Mouse (Mus musculus): ENCODE results near the gene Eps8. TPM values are rescaled to one million over a fixed set of nuclear protein-coding genes. Genes with fewer than 3 reads are reported as not detected.

Eps8 gene
- total RNA-seq, 2 experiments from 2014 or later, result 33.1 to 39.5 TPM

DNA sequence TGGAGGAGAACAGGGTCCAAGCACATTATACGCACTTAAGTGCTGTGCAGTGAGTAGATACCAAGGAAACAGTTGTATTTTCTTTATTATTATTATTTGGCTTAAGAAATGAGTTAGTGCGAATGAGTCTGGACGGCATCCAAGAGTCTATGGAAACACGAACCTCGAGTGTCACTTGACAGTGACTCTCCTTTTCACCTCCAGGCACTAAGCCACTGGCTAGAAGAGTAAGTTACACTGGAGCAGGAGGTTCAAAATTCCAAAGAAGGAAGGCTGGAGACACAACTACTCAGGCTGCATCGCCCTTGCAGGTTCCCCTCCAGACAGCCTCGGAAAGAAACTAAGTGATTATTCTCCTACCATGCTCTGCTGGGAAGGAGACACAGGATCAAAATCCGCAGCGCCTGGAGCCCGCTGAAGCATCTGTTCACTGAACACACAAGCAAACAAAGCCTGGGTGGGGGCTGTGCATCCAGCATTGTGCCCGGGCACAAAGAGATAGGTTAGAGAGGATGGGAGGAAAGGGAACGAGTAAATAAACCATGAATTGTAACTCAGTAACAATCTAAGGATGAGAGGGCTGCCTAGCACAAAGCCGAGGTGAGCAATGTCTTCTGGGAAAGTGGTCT, 25.0 kb downstream of the Eps8 start:
- intact Hi-C loops (cut with DNase I), result no loop called here
- DNase-seq, result peak; percentile 24

DNA sequence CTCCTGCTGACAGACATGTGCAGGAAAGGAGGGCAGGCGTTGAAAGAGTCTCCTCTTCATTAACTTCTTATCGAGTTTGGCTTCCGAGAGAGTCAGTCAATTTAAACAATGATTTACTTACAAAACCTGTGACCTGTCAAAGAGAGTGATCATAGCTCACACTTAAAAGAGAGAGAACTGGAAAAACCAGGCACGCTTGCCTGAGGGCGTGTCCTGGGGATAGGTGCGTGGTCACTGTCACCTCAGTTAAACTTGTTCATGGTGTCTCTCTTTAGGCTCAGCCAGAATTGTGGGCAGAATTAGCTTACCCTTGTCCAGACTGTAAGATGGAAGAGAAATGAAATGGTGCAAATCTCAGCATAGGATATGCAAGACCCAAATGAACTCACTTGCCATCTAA, 26.0 kb downstream of the Eps8 start:
- no peak for DNase-seq
- intact Hi-C loops (cut with DNase I), result no loop called here

DNA sequence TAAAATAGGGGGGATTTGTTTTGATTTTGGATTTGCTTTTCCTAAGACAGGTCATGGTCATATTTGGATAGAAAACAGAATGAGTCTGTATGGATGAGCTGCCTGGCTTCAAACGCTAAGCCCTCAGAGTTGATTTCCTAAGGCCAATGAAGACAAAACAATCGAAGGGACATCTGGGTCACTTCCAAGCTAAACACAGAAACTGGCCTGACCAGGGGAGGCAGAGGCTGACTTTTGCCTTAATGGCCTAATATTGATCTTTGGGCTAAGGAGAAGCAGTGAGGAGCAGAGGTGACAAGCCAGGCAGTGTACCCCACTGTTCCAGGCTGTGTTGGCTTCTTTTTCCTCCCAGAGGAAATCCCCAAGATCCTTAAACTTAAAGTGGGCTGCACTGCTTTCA, 33.7 kb downstream of the Eps8 start:
- intact Hi-C loops (cut with DNase I), result no loop called here
- no peak for DNase-seq

DNA sequence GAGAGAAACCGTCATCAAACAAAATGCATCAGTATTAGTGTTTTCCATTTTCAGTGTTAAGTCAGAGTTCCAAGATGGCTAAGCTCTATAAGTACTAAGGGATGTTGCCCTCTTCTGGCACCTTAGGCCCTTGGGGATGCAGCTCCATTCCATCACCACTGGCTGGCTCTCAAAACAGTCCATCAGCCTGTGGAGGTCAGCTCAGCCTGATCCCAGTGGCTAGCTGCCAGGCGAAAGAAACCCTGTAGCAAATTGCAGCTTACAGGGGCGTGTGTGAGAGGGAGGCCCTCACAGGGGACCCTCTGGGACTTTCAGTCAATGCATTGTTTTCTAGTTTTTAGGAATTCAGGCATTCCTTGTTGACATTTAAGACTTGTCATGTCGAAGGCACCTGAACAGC, 40.8 kb downstream of the Eps8 start:
- intact Hi-C loops (cut with DNase I), result no loop called here
- peak; percentile 31 for DNase-seq

DNA sequence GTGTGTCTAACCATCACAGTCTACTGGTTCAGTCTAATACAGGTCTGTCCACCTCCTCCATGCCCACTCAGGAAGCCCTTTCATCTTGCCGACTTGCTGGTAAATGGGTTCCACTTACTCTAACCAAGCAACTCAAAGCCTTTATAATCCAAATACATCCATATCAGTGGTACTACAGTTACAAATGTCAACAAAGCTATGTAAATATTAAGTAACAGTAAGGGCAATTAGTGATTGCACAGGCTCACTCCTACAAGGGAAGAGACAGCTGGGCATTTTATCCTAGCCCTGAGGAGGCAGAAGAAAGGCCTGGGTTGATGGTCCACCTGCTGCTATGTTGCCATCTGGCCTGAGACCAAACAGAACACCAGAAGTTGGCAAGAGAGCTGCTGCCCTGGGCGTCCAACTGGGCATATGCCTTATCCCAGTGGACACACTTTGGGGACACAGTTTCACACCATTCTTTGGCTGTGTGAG, 42.6 kb downstream of the Eps8 start:
- peak; percentile 65 for DNase-seq
- intact Hi-C loops (cut with DNase I), result no loop called here

DNA sequence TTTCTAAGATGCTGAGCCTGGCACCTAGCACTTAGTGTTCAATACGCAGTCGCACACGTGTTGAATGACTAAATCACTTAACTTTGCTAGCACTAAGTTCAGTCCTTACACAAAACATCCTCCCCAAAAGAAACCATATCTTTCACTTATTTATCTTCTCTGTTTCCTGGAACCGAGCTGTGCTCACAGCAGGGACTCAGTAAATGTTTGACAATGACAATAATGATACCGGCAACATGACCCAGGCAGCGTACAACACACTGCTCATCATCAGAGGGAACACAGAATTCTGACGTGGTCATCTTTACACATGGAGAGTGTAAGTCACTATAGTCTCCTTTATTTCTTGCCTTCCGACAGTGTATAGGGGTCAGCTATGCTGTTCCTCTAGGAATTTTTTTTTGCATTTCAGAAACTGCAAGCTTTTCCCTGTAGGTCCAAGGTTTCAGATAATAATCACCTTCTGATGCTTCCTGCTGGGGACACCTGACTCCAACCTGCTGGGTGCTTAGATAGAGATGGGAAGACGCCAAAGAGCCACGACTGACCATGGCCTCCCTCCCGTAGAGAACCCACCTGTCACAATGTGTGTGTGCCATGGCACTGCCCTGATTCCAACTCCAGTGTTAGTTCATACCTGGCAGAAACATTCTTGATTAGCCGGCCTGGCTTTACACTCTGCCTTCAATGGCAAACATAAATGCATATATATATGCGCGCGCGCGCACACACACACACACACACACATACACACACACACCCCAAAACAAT, 46.3 kb downstream of the Eps8 start:
- peak; percentile 54 for DNase-seq

DNA sequence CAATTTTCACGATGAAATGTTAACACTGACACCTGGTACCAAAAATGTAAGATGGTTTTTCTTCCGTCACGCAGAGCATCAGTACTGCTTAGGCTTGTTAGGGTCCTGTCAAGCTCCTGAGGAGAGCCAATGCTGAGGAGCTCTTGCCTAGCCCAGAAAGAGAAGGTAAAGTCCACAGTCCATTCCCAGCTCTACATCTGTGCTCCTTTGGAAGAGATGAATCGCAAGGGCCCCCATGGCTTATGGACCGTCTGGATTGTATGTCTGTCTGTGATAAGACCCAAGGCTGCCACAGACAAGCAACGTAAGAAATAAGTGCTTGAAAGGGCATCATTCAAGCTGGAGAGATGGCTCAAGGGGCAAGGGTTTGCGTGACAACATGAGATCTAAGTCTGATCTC, 48.1 kb downstream of the Eps8 start:
- DNase-seq, result no peak
- intact Hi-C loops (cut with DNase I), result no loop called here

More for the DNA sequence above, 46.3 kb downstream of the Eps8 start:
- intact Hi-C loops (cut with DNase I), result no loop called here

DNA sequence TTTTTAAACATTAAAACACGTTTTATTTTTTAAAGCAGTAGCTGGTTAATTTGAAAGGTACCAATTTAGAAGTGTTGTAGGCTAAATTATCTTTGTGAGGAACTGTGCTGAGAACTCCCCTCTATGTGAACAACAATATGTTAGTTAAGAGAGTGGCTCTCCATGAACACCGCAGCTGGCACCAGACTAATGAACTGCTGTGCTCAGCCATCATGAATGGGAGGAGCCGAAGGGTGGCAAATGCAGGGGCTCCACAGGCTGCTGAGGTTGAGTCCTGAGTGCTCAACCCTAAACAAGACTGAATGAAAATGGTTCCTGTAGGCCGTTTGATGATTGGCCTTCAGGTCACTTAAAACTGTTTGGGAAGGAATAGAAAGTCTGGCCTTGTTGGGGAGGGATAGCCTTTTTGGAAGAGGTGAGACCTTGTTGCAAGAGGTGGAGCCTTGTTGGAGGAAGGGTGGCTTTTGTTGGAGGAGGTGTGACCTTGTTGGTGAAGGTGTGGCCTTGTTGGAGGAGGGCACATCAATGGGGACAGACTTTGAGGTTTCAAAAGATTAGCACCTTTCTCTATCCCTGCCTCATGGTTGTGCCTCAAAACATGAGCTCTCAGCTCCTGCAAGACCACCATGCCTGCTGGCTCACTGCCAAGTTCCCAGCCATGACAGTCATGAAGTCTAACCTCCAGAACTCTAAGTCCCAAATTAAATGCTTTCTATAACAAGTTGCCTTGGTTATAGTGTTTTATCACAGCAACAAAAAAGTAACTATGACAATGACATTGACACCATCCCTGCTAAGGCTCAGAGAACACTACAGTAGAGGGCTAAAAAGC, 50.0 kb downstream of the Eps8 start:
- intact Hi-C loops (cut with DNase I), result no loop called here
- peak; percentile 38 for DNase-seq

DNA sequence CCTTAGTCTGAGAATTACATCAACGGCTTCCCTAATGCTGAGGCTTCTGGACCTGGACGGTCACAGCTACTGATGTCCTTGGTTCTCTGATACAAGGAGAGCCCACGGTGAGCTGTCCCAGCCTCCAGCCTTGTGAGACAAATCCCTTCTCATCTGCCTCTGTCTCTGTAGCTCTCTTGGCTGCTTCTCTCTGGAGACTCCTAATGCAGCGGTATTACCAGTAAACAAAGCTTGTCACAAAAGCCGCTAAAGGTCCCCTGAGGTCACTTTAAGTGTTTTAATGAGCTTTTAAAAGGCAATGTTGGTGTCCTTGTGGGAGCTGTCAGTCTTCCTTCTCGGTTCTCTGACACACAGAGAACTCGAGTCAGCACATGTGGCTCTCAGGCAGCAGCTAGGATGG, 56.4 kb downstream of the Eps8 start:
- DNase-seq, result no peak
- intact Hi-C loops (cut with DNase I), result no loop called here

DNA sequence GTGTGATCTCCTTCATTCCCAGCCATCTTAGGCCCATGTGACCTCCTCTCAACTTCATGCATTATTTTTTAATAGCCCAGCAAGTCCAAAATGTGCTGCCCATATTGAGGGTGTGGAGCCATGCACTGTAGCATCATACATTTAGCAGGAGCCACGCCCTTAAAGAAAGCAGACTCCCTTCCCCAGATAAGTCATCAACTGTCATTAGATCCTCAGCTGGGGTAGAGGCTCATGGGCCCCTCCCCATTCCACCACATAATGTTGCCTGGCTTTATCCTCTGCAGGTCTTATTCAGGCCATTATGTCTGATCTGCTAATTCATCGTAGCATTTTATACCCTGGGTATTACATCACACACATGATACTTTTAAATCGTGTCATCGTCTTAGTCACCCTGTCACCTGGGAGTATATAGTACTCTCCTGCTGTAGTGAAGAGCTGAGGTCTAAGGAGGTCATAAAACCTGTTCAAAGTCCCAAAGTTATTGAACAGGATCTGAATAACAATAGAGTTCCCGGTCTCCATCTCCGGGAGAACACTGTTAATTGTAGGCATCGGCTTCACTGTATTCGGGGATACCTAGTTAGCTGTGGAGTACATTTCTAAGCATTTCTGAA, 57.1 kb downstream of the Eps8 start:
- intact Hi-C loops (cut with DNase I), result no loop called here
- no peak for DNase-seq

DNA sequence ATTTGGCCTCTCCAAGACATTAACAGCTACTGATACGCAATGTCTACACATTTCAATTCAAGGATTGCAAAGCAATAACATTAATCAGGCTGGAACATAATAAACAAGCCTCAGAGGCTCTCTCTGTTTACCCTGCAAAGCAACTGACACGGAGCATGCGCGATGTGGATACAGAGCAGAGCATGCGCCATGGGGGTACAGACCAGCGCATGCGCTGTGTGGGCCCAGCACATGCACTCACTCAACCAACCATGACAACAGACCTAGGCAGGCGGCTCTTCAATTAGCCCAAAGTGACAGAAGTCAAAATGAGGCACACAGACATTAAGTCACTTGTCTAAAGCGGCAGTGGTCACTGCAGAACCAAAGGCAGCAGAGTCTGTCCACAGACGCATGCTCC, 62.1 kb downstream of the Eps8 start:
- intact Hi-C loops (cut with DNase I), result no loop called here
- DNase-seq, result no peak

DNA sequence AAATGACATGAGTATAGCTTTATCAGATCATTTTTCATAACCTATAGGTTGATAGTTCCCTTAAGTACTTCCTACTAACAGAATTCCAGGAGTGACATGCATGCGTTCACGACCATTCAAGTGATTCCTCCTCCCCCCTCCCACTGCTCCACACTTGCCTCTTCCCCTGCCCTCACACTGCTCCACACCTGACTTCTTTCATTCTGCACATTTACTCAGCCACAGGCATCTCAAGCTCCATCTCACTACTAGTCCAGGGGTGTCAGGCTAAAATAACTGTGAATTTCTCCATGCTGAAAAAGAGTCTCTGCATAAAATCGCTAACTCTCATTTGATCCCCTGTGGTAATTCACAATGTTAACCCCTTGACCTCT, 65.4 kb downstream of the Eps8 start:
- no peak for DNase-seq
- intact Hi-C loops (cut with DNase I), result no loop called here

DNA sequence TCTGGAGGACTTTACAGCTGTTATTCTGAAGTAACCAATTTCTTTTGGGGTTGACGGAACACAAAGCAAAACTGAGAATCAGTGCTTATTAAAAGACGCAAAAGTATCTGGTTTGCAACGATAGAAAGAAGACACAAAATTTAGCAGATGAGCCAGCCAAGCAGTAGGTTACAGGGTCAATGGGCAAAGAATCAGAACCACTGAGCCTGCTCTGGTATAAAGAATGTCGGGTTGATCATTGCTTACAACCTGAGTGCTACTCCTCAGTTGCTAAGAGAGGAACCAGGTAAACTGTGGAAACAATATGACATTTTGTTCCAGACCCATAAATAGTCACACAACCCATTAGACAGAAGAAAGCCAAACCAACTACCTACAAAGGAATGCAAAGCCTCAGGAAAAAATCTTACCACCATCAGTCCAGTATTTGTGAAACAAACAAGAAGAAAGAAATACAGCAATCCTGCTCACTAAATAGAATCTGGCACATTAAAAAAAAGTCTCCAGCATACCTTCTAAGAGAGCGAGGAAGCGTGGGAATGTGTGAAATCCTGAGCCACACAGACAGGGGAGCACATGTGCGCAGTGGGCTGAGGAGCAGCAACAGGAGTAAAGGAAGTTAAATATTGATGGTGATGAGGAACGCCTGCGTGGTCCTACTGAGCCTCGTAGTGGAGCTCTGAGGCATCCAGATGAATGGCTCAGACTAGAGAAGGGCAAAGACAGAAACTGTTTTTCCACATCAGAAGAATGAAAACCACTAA, 66.0 kb downstream of the Eps8 start:
- no peak for DNase-seq
- intact Hi-C loops (cut with DNase I), result no loop called here

DNA sequence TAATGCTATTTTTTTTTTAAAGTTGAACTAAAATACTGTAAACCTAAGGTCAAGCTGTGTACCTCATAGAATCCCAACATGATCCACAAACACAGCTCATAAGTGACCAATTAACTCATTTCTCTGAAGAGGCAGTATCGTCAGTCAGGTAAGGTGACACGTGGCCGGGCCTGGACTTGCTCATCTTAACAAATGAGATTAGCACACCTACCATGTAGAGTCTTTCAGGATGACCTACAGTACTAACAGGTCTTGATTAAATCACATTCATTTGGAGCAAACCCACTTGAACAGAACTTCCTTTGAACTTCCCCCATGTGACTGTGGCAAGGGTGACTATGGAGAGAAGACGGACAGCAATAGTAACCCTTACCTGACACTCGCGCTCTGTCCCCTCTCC, 66.8 kb downstream of the Eps8 start:
- DNase-seq, result no peak
- intact Hi-C loops (cut with DNase I), result no loop called here

DNA sequence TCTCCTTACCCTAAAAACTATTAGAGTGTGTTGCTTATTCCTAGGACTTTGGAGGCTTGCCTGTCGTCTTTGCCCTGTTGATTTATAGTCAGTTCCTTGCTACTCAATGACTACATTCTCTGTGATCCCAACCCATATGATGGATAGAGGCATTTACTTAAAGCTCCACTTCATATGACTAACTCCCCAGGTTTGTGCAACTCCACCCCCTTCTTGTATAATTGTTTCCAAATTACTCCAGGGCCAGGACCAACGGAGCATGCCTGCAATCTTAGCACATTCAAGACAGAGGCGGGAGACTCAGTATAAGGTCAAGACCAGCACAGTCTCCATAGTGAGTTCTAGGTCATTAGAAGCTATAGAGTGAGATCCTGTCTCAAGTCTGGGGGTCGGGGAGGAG, 69.4 kb downstream of the Eps8 start:
- no peak for DNase-seq
- intact Hi-C loops (cut with DNase I), result no loop called here

DNA sequence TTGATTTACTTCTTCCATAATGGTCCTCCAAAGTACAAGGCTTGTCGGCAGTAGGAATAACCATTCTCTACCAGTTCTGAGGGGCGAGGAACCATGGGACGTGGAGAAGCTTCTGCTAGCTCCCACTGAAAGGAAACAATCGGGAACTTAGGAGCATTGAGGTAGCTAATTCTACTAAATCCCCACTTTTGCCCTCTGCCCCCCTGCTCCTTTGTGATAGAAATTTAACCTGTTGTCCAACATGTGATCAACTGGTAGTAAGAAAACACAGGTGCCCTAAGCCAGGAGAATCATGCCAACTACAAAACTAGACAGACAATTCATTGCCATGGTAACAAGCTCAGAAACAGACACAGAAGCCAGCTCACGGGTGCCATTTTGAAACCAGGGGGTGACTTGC, 71.6 kb downstream of the Eps8 start:
- intact Hi-C loops (cut with DNase I), result no loop called here
- no peak for DNase-seq

DNA sequence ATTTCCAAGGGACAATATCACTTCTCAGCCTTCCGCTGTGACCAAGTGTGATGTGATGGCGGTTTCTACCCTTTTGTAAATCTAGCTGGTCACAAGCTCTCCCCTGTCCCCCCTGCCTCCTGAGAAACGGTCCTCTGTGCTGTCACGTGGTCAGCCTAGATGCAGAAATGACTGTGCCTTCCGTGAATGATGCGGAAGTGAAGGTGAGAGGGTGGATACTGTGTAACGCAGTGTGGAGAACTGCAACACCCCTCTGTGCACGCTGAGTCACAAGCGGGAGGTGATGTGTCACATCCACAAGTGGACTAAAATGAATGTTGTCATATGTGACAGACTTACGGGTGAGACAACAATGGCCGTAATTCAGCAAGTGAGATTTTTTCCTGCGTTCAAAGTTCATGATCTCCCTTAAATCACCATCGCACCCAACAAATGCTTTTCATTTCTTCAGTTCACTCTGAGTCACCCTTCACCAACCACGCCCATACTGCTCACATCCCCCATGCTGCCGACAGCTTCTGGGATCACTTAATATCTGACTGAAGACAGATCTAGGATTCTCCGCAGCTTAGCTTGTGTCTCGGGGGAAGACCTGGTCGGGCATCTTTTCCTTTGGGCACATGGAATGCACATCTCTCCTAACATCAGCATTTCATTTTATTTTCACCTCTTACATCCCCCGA, 72.3 kb downstream of the Eps8 start:
- no peak for DNase-seq
- intact Hi-C loops (cut with DNase I), result no loop called here

DNA sequence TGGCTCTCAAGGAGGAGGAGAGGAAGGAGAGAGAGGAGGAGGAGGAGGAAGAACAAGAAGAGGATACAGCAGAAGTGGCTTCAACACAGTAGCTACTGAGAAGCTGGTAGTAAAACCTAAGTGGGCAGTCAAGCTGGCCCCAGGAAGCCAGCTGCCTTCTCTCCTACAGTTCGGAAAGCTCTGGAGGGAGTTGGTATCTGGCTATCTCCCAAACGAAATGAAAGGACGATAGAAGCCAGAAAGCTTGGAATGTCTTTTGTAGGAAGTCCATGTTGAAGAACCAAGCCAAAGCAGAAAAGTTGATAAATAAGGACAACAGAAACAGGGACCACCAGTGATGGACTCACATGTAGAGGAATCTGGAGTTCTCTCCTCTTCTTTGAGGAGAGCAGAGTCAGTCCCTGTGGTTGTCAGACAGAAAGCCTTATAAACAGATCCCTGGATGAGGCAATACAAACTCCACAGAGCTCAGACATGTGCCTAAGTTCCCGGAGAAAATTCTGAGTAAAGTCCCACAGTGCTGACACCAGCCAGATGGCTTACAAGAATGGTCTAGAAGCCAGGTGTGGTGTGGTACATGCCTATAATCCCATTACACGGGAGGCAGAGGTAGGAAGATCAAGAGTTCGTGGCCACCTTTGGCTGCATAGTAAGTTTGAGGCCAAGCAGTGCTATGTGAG, 73.2 kb downstream of the Eps8 start:
- DNase-seq, result no peak
- intact Hi-C loops (cut with DNase I), result no loop called here

DNA sequence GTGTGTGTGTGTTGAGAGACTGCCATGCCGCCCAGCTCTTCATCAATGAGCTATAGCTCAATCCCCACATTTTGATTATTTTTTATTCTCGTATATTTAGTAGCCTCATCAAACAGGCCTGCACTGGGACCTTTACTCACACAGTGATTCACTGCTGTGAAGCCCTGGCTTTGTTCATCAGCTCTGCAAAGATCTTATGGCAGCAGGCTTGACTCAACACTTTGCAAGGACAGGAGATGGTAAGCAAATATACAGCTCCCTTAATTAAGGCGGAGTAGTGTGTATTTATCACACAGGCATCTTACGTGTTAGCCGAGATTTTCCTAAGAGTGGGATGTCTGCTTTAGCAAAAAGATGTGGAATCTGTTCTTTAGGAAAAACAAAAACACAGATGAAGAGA, 74.2 kb downstream of the Eps8 start:
- no peak for DNase-seq
- intact Hi-C loops (cut with DNase I), result no loop called here

All from left cerebral cortex, postnatal 4 days (tissue).